Mouse (Mus musculus) Muller cell, postnatal 12 days (primary cell): ENCODE data around the gene Slirp.

ENCODE experiments used
- DNase-seq: peaks from one replicate; pipeline ENCODE4 v3.0.0-alpha.2; 2015; ENCODE audit errors: inconsistent ontology term

The Slirp gene

DNA sequence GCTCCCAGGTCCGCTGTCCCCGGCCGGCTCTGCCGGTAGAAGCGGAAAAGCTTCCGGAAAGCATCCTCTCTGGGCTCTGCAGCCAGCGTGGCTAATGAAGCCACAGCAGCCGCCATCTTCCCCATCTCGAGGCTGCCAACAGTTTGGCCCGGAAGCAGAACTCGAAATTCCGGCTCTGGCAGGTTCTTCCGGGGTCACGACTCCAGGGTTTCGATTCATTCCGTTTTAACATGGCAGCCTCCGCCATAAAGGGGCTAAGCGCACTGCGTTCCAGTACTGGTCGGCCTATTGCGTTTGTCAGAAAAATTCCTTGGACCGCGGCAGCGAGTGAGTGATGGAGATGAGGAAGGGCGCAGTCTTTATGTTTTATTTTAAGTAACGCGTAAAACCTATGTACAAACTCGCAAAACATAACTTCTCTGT is at the start of gene Slirp, which contains the start of gene Alkbh1:
TSS of gene Slirp (plus strand) at position 197 of the 423 bp plus-strand sequence.
TSS of gene Alkbh1 (minus strand) at position 318 of the 423 bp plus-strand sequence.
- DNase-seq = peak; percentile 86

DNA sequence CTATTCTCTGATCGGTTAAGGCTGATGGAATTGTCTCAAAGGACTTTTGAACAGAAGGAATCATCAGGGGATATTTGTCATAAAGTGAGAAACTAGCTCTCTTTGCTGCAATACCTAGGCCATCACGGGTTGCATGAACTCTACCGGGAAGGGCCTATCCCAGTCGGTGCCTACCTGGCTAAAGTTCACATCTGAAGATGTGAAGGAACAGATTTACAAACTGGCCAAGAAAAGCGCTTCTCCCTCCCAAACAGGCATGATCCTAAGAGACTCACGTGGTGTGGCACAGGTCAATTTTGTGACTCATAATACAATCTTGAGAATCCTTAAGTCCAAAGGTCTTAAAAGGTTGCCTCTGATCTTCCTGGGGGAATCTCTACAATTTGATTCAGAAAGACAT is 49.4 kb upstream of the Slirp start:
- no peak for DNase-seq

DNA sequence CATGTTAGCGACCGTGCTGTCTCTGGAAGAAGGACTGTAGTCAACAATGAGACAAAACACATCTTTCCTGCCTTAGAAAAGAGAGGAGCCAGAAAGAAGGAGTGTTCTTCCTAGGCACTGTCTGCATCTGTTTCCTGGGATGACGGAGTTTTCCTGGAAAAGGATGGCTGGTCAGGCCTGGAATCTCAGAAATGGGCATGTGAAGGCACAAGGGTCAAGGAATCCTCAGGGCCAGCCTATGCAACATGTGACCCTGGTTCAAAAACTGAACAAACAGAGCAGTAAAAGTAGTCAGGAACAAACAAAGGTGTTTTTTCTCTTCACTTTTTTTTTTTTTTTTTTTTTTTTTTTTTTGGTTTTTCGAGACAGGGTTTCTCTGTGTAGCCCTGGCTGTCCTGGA is 46.6 kb upstream of the Slirp start:
- no peak for DNase-seq

DNA sequence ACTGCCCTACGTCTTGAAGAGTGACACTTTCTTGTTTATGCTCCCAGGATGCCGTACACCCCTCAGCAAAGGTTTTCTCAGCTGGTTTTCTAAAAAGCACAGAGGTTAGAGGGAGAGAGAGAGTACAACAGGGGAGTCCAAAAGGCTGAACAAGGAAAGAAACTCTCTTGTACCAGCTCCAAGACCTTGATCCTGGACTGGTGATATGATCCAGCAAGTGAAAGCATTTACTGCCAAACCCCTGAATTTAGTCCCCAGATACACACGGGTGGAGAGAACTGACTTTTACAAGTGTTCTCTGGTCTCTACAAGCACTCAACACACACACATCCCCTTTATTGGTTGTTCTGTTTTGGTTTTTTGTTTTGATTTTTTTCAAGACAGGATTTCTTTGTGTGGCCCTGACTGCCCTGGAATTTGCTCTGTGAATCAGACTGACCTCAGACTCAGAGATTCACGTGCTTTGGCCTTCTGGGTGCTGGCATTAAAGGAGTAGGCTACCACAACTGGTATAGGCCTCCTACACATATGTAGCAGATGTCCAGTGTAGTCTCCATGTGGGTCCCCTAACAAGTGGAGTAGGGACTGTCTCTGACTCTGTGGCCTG is 45.8 kb upstream of the Slirp start:
- DNase-seq = peak; percentile 38

DNA sequence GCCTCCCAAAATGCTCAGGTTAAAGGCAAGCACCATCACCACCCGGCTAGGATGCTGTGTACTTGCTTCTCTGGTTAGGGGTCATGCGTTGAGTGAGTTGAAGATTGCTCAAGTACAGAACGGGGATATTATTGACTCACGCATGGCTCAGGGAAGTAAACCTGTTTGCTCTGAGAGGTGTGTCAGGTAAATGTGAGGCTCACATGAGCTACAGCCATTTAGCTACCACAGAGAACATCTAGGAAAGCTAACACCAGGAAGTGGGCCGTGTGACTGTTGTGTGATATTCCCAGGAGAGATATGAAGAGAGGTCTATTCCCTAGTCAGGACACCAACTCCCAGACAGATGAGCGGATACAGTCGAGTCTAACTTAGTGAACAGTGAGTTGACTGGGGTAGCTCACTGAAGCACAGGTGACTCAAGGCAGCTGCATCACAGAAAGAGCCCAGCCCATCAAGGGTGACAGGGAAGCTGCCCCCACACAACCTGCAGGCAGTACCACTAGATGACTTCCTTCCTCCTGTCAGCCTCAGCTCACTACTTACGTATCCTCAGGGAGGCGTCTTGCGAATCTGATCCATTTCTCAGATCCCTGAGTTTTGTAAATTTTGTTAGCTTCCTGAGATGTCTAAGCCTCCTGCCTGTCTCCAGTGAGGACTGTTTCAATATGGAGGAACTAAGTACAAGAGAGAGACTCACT is 44.4 kb upstream of the Slirp start:
- no peak for DNase-seq

DNA sequence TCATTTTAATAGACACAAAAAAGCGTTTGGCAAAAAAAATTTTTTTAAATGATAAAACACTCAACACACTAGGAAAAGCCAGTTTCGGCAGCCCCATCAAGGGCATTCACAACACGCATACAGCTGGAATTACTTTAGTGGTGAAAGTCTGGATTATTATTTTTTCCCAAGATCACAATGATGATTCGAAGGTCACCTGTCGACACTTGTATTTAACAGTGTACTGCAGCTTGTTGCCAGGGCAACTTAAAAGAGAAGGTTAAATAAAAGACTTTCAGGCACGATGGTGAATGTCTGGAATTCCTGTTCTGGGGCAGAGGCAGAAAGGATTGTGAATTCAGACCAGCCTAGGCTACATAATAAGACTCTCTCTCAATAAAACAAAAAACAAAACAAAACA is 41.8 kb upstream of the Slirp start:
- DNase-seq = no peak

DNA sequence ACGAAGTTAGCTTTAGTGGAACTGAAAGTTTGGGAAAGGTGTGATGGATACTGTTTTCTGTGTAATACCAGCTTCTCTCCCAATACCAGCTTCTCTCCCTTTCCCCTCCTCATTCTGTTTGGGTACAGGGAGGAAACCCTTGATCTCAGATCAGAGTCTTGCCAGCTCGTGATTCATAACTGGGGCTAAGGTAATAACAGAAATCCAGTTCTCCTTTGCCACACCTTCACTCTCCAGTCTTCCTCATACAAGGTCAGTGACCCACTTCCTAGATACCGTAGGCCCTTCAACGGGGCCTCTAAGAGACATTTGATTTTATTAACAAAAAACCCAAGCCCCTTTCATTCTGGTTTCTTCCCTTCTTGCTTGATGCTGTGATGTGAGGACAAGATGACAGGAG is 38.5 kb upstream of the Slirp start:
- no peak for DNase-seq

DNA sequence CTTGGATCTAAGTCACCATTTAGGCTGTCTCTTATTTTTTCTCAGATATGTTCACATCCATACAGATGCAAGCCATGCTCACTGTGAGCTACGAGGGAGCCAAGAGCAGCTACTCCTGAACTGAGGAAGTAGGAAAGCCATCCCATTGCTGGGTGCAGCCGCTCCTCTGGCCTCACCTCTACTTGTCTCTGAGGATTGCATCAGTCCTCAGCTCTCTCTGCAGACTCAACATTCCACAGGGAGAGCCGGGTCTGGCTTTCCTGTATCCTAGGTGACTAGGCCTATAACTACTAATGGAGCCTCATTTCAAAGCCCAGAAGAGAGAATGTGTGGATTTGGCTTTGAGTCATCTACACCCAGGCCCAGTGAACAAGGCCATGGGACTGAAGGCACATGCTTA is 38.0 kb upstream of the Slirp start:
- DNase-seq = no peak

DNA sequence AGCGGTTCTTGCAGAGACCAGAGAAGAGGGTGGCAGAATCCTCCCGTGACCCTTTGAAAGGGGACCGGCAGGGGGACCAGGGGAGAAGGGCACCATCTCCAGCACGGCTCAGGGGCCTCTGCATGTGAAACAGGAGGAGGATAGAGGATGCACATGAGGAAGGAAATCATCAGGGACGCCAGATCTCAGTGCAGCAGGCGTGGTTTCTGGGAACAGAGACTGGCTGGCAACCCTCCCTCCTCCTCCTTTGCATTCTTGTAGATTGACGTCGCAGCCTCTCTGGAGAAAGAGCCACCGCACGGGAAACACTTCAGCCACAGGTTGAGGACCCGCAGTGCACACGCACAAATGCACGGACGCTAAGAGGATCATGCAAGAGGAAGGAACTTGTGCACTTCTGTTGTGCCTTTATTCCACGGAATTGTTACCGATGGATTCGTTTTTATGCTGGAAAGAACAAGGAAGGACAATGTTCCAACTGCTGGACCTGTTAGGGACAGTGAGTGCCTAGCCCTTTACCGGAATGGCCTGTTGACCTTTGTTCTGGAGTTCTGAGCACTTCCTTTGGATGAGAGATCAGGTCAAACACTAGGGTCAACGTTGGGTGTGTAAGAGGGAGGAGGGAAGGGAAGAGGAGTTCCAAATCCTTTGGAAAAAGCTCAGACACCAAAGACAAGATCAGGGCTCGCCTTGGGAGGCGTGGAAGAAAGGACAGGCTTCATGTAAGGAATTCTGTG is 35.7 kb upstream of the Slirp start:
- DNase-seq = peak; percentile 79

DNA sequence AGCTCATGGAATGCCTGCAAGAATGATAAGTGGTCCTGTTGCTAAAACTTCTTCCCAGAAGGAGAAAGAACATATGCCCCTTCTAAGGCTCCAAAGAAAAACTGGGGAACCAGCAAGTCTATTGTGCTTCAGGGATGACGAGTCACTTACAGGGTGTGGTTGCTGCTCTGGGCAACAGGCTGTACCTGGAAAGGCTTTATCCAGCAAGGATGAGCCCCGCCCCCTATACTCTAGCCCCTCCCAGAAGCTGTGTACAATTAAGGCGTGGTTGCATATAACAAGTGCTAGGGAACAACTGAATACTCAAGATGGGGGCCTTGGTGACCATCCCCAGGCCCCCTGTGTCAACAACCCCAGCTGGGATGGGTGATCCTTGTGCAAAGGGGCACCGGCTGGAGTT is 34.6 kb upstream of the Slirp start:
- DNase-seq = no peak

DNA sequence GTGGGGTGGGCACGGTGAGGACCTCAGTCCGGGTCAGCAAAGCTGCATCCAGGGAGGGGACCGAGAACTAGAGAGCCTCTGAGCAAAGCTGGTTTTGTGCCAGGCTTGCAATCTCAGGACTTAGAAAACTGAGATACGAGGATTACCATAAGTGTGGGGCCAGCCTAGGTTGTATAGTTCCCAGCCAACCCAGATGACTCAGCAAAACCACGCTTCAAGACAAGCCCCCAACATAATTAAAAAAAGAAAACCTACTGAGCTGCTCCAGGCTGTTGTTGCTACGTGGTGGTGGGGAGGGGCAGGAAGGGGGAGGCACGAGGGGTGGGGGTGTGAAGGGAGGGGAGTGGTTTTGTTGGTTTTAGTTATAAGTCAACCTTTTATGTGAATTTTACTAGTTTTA is 32.7 kb upstream of the Slirp start:
- no peak for DNase-seq

DNA sequence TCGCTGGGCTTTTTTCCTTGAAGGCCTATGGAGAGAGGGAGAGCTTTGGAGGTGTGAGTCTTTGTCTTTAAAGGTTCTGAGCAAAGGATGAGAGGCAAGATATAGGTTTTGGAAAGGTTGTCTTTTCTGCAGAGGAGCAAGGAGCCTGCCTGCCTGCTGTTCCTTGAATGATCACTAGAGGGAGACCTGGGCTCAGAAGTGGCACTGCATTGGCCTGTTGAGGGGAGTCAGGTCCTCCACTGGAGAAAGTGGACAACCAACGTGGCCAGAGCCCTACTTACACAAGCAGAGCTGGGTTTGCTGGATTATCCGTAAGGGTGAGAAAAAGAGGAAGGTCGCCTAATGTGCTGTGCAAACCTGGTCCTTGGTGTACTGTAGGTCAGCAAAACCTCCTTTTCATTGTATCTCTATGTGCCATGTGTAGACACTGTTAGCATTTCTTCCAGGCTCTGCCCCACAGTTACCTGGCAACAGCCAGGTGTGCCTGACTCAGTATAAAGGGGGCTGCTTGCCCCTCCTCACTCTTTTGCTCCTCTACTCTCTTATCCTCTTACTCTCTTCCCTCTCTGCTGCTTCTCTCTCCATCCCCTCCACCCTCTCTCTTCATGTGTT is 30.4 kb upstream of the Slirp start:
- DNase-seq = peak; percentile 31

DNA sequence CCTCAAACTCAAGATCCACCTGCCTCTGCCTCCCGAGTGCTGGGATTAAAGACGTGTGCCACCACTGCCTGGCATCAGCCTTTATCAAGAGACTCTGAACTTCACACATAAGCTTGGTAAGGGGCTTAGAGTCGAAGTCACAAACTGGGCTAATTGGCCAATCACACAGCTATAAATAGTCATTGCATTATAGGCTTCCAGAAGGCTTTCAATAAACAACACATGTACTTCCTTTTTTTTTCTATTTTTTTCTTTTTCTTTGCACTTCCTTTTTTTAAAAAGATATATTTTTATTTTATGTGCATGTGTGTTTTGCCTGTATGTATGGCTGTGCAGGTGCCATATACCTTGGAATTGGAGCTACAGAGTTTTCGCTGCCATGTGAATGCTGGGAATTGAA is 28.3 kb upstream of the Slirp start:
- no peak for DNase-seq

DNA sequence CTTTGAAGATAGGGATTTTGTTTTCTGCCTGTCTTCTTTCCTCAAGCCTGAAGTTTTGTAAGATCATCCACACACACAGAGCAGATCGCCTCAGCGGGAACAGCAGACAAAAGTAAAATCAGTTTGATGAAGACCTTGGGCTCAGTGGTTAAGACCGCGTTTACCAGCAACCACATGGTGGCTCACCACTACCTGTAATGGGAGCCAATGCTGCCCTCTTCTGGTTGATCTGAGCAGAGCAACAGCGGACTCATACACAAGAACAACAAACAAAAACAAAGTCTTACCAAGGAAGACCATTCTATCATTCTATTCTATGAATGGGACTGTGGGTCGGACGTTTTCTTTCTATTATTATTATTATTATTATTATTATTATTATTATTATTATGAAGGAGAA is 27.0 kb upstream of the Slirp start:
- DNase-seq = peak; percentile 25

DNA sequence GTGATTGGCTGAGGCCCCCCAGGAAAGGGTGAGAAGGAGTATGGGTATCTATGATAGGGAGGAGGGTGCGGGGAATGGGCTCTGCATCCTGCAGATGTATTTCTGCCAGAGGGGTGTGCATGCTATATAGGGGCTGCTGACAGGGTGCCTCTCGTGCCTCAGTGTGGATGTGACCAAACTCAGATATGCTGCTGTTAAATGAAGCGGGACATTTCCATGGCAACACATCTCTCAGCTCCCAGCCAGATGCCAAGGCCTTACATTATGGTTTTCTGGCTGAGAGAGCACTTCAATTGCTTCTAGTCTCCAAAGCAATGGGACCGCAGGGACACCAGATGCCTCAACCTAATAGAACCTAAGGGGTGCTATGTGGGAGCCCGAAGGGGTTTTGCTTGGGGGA is 24.8 kb upstream of the Slirp start:
- DNase-seq = peak; percentile 66

DNA sequence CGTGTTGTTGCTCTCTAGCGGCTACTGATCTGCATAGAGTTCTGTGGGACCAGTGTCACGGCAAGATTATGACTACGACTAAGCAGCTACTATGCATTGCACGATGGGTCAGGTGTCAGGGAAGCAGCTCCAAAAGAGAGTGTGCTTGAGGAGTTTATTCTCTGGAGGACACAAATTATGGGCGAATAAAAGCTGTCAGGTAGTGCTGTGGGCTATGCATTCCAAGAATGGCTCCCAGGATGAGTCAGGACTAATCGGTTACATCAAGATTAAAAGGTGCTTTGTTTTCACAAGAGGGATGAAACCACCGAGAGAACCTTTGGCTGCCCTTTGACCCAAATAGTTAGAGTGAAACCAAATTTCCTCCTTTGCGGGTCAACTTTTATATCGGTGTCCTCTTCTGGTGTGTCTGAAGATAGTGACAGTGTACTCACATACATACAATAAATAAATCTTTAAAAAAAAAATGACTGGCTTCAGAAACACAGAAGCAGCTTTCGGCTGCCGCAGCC is 23.7 kb upstream of the Slirp start:
- peak; percentile 67 for DNase-seq

DNA sequence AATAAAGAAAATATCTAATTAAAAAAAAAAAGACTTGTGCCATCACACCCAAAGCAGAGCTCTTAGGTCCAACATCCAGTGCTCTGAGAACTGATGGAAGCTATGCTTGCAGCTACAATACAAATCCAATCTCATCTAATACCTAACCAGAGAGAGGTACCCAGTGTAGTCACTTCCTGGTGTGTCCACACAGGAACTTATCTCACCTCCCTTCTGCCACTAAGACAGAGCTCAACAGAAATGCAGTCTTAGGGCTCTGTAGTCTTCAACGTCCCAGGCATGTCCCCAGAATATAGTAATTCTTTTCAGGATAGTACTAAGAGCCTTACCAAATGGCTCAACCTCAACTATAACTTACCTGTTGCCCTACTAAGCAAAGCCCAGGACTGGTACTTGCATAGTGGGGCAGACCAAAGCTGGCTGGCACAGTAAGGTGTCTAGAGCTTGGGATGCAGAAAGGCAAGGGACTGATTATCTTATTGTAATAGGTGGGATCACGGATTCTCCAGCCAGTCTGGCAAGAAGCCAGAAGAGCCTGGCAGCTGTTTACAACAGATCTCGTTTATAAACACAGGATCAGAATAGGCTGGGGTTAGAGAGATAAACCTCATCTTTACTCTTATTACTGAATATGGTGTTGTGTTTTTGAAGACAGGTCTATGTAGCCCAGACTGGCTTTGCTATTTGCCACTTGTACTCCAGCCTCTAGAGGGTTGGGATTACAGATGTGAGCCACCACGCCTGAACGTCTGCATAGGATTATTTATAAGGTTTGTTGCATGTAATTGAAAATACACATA is 21.8 kb upstream of the Slirp start:
- DNase-seq = no peak

DNA sequence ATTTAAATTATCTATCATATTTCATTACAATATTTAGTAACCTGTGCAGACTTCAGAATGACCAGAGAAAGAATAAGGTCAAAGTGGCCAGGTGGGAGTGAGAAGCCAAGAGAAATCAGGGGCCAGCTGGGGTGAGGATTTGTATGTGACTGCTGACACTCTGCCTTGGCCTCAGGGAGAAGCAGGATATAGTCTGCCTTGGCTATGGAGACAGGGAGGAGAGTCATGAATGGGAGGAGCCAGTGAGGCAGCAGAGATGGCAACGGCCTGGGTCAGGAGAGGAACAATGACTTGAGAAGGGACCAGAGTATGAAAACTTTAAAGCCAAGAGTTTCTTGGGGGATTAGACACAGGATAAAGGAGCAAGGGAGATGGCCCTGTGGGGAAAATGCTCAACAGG is 20.0 kb upstream of the Slirp start:
- DNase-seq = no peak

DNA sequence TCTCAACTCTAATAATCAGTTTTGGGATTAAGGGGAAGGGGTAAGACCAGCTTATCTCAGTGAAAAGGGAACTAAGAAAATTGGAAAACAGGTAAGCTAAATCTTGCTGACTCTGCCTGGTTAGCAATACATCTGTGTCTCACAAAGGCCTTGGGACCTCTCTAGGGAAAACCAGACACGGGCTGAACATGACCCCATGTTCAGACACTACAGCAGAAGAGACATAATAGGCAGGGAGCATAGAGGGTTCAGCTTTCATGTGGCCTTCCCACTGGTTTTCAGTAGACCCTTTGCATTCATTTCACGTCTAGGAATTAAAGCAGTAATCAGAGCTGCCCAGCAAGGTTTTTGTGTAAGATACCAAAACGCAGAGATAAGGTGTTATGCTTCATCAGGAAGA is 19.2 kb upstream of the Slirp start:
- no peak for DNase-seq

DNA sequence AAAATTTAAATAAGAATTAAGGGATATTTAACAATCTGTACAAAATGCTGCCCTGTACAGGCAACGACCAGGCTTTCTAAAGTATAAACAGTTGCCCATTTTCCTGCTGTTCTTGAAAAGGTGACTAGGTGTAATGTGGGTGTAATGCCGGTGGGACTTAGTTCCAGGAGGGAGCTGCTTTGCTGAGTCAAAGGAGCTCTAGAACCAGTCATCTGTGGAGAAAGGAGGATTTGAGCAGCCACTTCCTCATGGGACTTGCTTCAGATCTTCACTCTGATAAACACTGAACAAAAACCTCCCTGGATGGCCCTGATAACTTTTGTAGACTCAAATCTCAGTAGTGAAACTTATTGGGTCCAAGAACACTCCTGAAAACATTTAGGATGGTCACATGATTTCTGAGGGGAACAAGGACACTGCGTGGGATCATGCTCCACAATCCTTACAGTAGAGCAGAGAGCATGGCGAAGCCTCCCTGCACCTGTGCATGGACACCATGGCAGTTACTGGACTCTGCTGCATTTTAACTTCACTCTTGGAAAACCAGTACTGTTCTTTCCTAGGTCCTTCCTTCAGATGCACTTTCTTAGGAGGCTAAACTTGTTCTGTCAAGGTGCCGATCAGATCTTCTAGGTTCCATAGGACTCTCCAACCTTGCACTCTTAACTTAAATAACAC is 17.2 kb upstream of the Slirp start:
- no peak for DNase-seq

DNA sequence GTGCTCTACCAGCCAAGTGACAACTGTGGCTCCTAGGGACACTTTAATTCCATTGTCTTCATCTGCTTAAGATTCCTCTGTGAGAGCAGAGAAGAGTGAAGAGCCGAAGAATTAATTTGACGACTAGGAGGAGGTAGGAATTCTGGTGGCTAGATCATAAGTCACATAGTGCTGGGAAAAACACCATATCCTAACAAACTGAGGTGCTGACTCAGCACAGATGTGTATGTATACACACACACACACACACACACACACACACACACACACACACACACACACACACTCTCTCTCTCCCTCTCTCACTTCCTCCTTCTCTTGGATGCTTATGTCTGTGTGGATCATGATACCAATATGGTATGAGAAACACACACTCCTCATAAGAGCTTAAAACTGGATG is 15.4 kb upstream of the Slirp start:
- DNase-seq = no peak
